Mouse (Mus musculus) embryonic facial prominence, embryonic 12.5 days (tissue): Measurements from ENCODE around the gene Gm21488. TPM values are rescaled to one million over a fixed set of nuclear protein-coding genes. Genes with fewer than 3 reads are reported as not detected.
"Not testable (repeated sequence)": the region's sequence is repeated elsewhere in the genome, so short reads cannot be mapped to it uniquely, and the experiment has no call there.

Source experiments
- ATAC-seq: fragments of 200-750 bp; cut with Nextera tagmentation; 2 replicates; pipeline ENCODE4 v1.8.0; 2017; ENCODE audit not compliant: insufficient number of reproducible peaks, insufficient read depth, low FRiP score, low TSS enrichment
- H3K27ac ChIP-seq: fragments of 300-500 bp; sonication (generic); 2 replicates; pipeline ENCODE4 v1.5.1; 2016; ENCODE audit warnings: mild to moderate bottlenecking
- H3K27me3 ChIP-seq: fragments of 300-500 bp; sonication (generic); 2 replicates; pipeline ENCODE4 v1.6.1; 2016; ENCODE audit warnings: mild to moderate bottlenecking, moderate library complexity
- H3K36me3 ChIP-seq: fragments of 300-500 bp; sonication (generic); 2 replicates; pipeline ENCODE4 v1.6.1; 2016; ENCODE audit warnings: mild to moderate bottlenecking
- H3K4me1 ChIP-seq: fragments of 300-500 bp; sonication (generic); 2 replicates; pipeline ENCODE4 v1.6.1; 2016
- H3K4me2 ChIP-seq: fragments of 300-500 bp; sonication (generic); replicated peaks from 2 replicates; pipeline ENCODE4 v1.6.1; 2016; ENCODE audit warnings: mild to moderate bottlenecking, moderate library complexity
- H3K4me3 ChIP-seq: fragments of 300-500 bp; sonication (generic); 2 replicates; pipeline ENCODE4 v1.5.1; 2016; ENCODE audit warnings: mild to moderate bottlenecking
- H3K9ac ChIP-seq: fragments of 300-500 bp; sonication (generic); 2 replicates; pipeline ENCODE4 v1.6.1; 2016; ENCODE audit warnings: mild to moderate bottlenecking, moderate library complexity
- H3K9me3 ChIP-seq: fragments of 300-500 bp; sonication (generic); 2 replicates; pipeline ENCODE4 v1.6.1; 2016; ENCODE audit warnings: mild to moderate bottlenecking, moderate library complexity
- WGBS: fragments of 180-500 bp; shearing (Covaris S2); methylation state at CpG from one replicate; pipeline ENCODE4 v1.1.7; 2016; 5-methylcytosine and 5-hydroxymethylcytosine counted together
- polyA plus RNA-seq: library from polyadenylated mRNA; unstranded; fragments of >200 nt; fragmentation: Nextera tagmentation; extraction: Ambion mirVana; gene quantifications from 2 replicates; pipeline ENCODE4 v1.2.1, GENCODE M21; 2016

The Gm21488 gene
- polyA plus RNA-seq = not detected in 2 replicates

- H3K9me3 ChIP-seq, H3K4me3 ChIP-seq, ATAC-seq, H3K4me1 ChIP-seq, H3K27me3 ChIP-seq, H3K36me3 ChIP-seq, H3K9ac ChIP-seq, H3K27ac ChIP-seq, H3K4me2 ChIP-seq: not testable (repeated sequence)
- WGBS = no CpG with 5 or more reads among the region's 5 CpGs
These were observed at the start of gene Gm21488 for GRCm38 (mm10) chrY:27521820-27522219. TSS of gene Gm21488 (minus strand) at chrY:27521920.
